Mouse (Mus musculus) neural tube, embryonic 11.5 days (tissue): Measurements from ENCODE around the gene Ell. TPM values are rescaled to one million over a fixed set of nuclear protein-coding genes. Genes with fewer than 3 reads are reported as not detected.

Source experiments
- ATAC-seq: fragments of 200-750 bp; cut with Nextera tagmentation; 2 replicates; pipeline ENCODE4 v1.8.0; 2017; ENCODE audit warnings: moderate number of reproducible peaks, mild to moderate bottlenecking, moderate TSS enrichment, moderate library complexity; ENCODE audit not compliant: insufficient read depth, low FRiP score, low TSS enrichment
- DNase-seq: peaks from one replicate; pipeline ENCODE4 v3.0.0-alpha.2; 2015; ENCODE audit warnings: low spot score
- H3K27ac ChIP-seq: fragments of 300-500 bp; sonication (generic); 2 replicates; pipeline ENCODE4 v1.5.1; 2014; ENCODE audit warnings: low read depth, mild to moderate bottlenecking, low read length
- H3K27me3 ChIP-seq: fragments of 300-500 bp; sonication (generic); 2 replicates; pipeline ENCODE4 v1.6.1; 2014; ENCODE audit warnings: mild to moderate bottlenecking, low read length, mixed read lengths; ENCODE audit not compliant: control insufficient read depth, insufficient read depth
- H3K36me3 ChIP-seq: fragments of 300-500 bp; sonication (generic); 2 replicates; pipeline ENCODE4 v1.6.1; 2014; ENCODE audit warnings: mild to moderate bottlenecking, low read length, moderate library complexity, mixed read lengths; ENCODE audit not compliant: control insufficient read depth, insufficient read depth
- H3K4me1 ChIP-seq: fragments of 300-500 bp; sonication (generic); 2 replicates; pipeline ENCODE4 v1.6.1; 2014; ENCODE audit warnings: low read length, mixed read lengths; ENCODE audit not compliant: control insufficient read depth, insufficient read depth
- H3K4me2 ChIP-seq: fragments of 300-500 bp; sonication (generic); 2 replicates; pipeline ENCODE4 v1.6.1; 2014; ENCODE audit warnings: low read depth, mild to moderate bottlenecking, moderate library complexity
- H3K4me3 ChIP-seq: fragments of 300-500 bp; sonication (generic); 2 replicates; pipeline ENCODE4 v1.5.1; 2014; ENCODE audit warnings: low read depth, low read length
- H3K9ac ChIP-seq: fragments of 300-500 bp; sonication (generic); 2 replicates; pipeline ENCODE4 v1.6.1; 2014; ENCODE audit warnings: mild to moderate bottlenecking, low read length
- H3K9me3 ChIP-seq: fragments of 300-500 bp; sonication (generic); 2 replicates; pipeline ENCODE4 v1.6.1; 2016; ENCODE audit warnings: low read length; ENCODE audit not compliant: control insufficient read depth
- WGBS: fragments of 180-500 bp; shearing (Covaris S2); extraction: QIAGEN DNeasy Blood & Tissue Kit; methylation state at CpG from one replicate; pipeline ENCODE4 v1.1.7; 2014; 5-methylcytosine and 5-hydroxymethylcytosine counted together
- polyA plus RNA-seq: library from polyadenylated mRNA; unstranded; fragments of >200 nt; fragmentation: Nextera tagmentation; extraction: Ambion mirVana; gene quantifications from 2 replicates; pipeline ENCODE4 v1.2.1, GENCODE M21; 2014

The Ell gene
- polyA plus RNA-seq, 1 experiment from 2014 or later: 18.8 TPM

DNA sequence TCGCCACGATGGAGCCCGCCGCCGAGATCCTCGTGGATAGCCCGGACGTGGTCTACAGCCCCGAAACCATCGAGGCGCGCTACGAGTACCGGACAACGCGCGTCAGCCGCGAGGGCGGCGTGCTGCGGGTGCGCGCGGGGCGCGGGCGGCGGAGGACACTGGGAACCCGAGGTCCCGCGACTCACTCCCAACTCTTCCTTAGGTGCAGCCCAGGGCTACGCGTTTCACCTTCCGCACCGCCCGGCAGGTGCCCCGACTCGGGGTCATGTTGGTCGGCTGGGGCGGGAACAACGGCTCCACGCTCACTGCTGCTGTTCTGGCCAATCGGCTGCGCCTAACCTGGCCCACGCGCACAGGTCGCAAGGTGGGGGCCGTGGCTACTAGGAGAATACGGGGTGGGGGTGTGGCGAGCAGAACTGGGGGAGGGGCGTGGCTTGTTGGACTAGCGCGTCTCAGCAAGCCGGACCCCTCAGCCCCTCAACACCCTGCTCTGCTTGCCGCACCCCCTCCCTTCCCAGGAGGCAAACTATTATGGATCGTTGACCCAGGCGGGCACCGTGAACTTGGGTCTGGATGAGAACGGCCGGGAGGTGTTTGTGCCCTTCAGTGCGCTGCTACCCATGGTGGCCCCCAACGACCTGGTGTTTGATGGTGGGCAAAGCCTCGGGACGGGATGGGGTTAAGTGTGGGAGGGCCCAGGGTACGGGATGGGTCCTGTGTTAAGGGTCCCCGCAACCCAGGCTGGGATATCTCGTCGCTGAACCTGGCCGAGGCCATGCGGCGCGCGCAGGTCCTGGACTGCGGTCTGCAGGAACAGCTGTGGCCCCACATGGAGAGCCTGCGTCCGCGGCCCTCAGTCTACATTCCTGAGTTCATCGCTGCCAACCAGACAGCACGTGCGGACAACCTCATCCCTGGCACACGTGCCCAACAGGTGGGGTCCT is 55.6 kb downstream of the Ell start:
- Histone ChIP-seq H3K27me3 (0 out of 2 replicates have a peak, but pooled peaks cover 7% of the 10 kb centered on the region), H3K9me3 (no peaks in the 10 kb centered on the region), H3K4me2 (peak overlapping the region; percentile 99), H3K36me3 (peaks cover 6% of the 10 kb centered on the region), H3K4me3 (peak overlapping the region; percentile 61), H3K27ac (0 out of 2 replicates have a peak overlapping the region, but pooled peaks have one; percentile 39), H3K4me1 (peaks cover 36% of the 10 kb centered on the region), H3K9ac (peak overlapping the region; percentile 70)
- 8% methylated on average over 81 of the region's 82 CpGs for WGBS
- peak; percentile 48 for DNase-seq
- peak; percentile 11; the same call in 1 of the 2 replicates for ATAC-seq

GRCm38 (mm10) chr8:70595811-70596210 is 56.6 kb downstream of the Ell start:
- no peak for DNase-seq
- Histone ChIP-seq H3K27me3 (0 out of 2 replicates have a peak, but pooled peaks cover 7% of the 10 kb centered on the region), H3K9ac (no peak overlapping the region), H3K4me1 (peaks cover 46% of the 10 kb centered on the region), H3K9me3 (no peaks in the 10 kb centered on the region), H3K4me2 (no peak overlapping the region), H3K27ac (no peak overlapping the region), H3K36me3 (peaks cover 6% of the 10 kb centered on the region), H3K4me3 (no peak overlapping the region)
- 95% methylated on average over 12 of the region's 12 CpGs for WGBS
- ATAC-seq: no peak

- 90% methylated on average over 18 of the region's 18 CpGs for WGBS
- 0 out of 2 replicates have a peak, but pooled peaks cover 7% of the 10 kb centered on the region for H3K27me3 ChIP-seq
- no peak overlapping the region for H3K4me2 ChIP-seq
- no peak overlapping the region for H3K27ac ChIP-seq
- no peak for DNase-seq
- H3K9me3 ChIP-seq: no peaks in the 10 kb centered on the region
- no peak overlapping the region for H3K4me3 ChIP-seq
- H3K36me3 ChIP-seq: peaks cover 6% of the 10 kb centered on the region
- no peak overlapping the region for H3K9ac ChIP-seq
- no peak for ATAC-seq
- H3K4me1 ChIP-seq: peaks cover 48% of the 10 kb centered on the region
Observed at GRCm38 (mm10) chr8:70596216-70596615, 57.0 kb downstream of the Ell start.

DNA sequence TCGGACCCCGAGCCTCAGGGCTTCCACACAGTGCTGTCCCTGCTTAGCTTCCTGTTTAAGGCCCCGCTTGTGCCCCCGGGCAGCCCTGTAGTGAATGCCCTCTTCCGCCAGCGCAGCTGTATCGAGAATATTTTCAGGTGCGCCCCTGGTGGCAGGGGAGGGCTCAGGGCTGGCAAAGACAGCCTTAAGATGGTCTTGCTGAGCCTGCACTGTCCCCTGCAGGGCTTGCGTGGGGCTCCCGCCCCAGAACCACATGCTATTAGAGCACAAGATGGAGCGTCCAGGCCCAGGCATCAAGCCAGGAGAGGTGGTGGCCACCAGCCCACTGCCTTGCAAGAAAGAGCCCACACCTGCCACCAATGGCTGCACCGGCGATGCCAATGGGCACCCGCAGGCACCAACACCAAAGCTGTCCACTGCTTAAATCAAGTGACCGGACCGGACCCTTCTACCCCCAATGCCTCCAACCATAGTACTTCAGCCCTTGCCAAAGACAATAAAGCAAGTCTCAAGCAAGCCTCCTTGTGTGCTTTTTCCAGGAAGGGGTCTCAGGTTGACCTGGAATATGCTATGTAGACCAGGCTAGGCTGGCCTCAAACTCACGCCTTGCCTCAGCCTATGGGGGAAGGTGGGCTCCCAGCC is 57.6 kb downstream of the Ell start:
- Histone ChIP-seq H3K9me3 (no peaks in the 10 kb centered on the region), H3K36me3 (peaks cover 6% of the 10 kb centered on the region), H3K4me2 (peak overlapping the region; percentile 90; the same call in 1 of the 2 replicates), H3K4me1 (peaks cover 51% of the 10 kb centered on the region), H3K27me3 (0 out of 2 replicates have a peak, but pooled peaks cover 7% of the 10 kb centered on the region), H3K27ac (no peak overlapping the region), H3K4me3 (peak overlapping the region; percentile 46; the same call in 1 of the 2 replicates), H3K9ac (peak overlapping the region; percentile 81; the same call in 1 of the 2 replicates)
- DNase-seq: no peak
- no peak for ATAC-seq
- WGBS: 85% methylated on average over 17 of the region's 17 CpGs

GRCm38 (mm10) chr8:70597417-70598272 is 58.4 kb downstream of the Ell start:
- Histone ChIP-seq H3K9ac (peak overlapping the region; percentile 81), H3K4me3 (peak overlapping the region; percentile 46), H3K36me3 (peaks cover 7% of the 10 kb centered on the region), H3K27me3 (0 out of 2 replicates have a peak, but pooled peaks cover 7% of the 10 kb centered on the region), H3K27ac (0 out of 2 replicates have a peak overlapping the region, but pooled peaks have one; percentile 8), H3K9me3 (0 out of 2 replicates have a peak, but pooled peaks cover 2% of the 10 kb centered on the region), H3K4me2 (peak overlapping the region; percentile 90), H3K4me1 (peaks cover 51% of the 10 kb centered on the region)
- 3% methylated on average over 58 of the region's 68 CpGs for WGBS
- no peak for DNase-seq
- no peak; the same call in 1 of the 2 replicates for ATAC-seq

- peak overlapping the region; percentile 81 for H3K9ac ChIP-seq
- H3K27me3 ChIP-seq: 0 out of 2 replicates have a peak, but pooled peaks cover 7% of the 10 kb centered on the region
- H3K27ac ChIP-seq: 0 out of 2 replicates have a peak overlapping the region, but pooled peaks have one; percentile 8
- peaks cover 7% of the 10 kb centered on the region for H3K36me3 ChIP-seq
- peak overlapping the region; percentile 90 for H3K4me2 ChIP-seq
- WGBS: 1% methylated on average over 29 of the region's 29 CpGs
- peak overlapping the region; percentile 46 for H3K4me3 ChIP-seq
- H3K9me3 ChIP-seq: 0 out of 2 replicates have a peak, but pooled peaks cover 2% of the 10 kb centered on the region
- DNase-seq: peak; percentile 85
- H3K4me1 ChIP-seq: peaks cover 48% of the 10 kb centered on the region
- ATAC-seq: peak; percentile 14
Observed at GRCm38 (mm10) chr8:70598283-70598682, 59.0 kb downstream of the Ell start.

- 0 out of 2 replicates have a peak, but pooled peaks cover 7% of the 10 kb centered on the region for H3K27me3 ChIP-seq
- peaks cover 48% of the 10 kb centered on the region for H3K4me1 ChIP-seq
- no peak overlapping the region for H3K27ac ChIP-seq
- peaks cover 7% of the 10 kb centered on the region for H3K36me3 ChIP-seq
- H3K9ac ChIP-seq: peak overlapping the region; percentile 33
- ATAC-seq (no peak), DNase-seq (peak; percentile 46)
- peak overlapping the region; percentile 46; the same call in 1 of the 2 replicates for H3K4me3 ChIP-seq
- peak overlapping the region; percentile 90 for H3K4me2 ChIP-seq
- 0 out of 2 replicates have a peak, but pooled peaks cover 2% of the 10 kb centered on the region for H3K9me3 ChIP-seq
- WGBS: 14% methylated on average over 10 of the region's 10 CpGs
Observed at GRCm38 (mm10) chr8:70598722-70599121, 59.5 kb downstream of the Ell start.
